Mouse (Mus musculus) neural tube, embryonic 14.5 days (tissue): ENCODE measurements at regions not wholly inside any gene's neighbourhood (a gene's known extent, or its start where the extent isn't known, plus 50 kb on each side); places are given as distances from the start of the nearest gene placed in this dataset.
A peak's percentile ranks its signal among the peaks of the same experiment; 100 is the strongest.

Experiments used
- ATAC-seq: fragments of 200-750 bp; cut with Nextera tagmentation; 2 replicates; pipeline ENCODE4 v1.8.0; 2017; ENCODE audit warnings: low read depth, mild to moderate bottlenecking, moderate TSS enrichment, moderate library complexity
- H3K27ac ChIP-seq: fragments of 300-500 bp; sonication (generic); 2 replicates; pipeline ENCODE4 v1.5.1; 2014; ENCODE audit warnings: low read depth, mild to moderate bottlenecking, control low read depth, low read length, moderate library complexity, mixed read lengths
- H3K27me3 ChIP-seq: fragments of 300-500 bp; sonication (generic); 2 replicates; pipeline ENCODE4 v1.6.1; 2014; ENCODE audit warnings: low read length; ENCODE audit not compliant: control insufficient read depth, insufficient read depth
- H3K36me3 ChIP-seq: fragments of 300-500 bp; sonication (generic); 2 replicates; pipeline ENCODE4 v1.6.1; 2014; ENCODE audit warnings: low read length, mixed read lengths; ENCODE audit not compliant: control insufficient read depth, insufficient read depth
- H3K4me1 ChIP-seq: fragments of 300-500 bp; sonication (generic); 2 replicates; pipeline ENCODE4 v1.6.1; 2014; ENCODE audit warnings: low read length; ENCODE audit not compliant: control insufficient read depth, insufficient read depth
- H3K4me2 ChIP-seq: fragments of 300-500 bp; sonication (generic); 2 replicates; pipeline ENCODE4 v1.6.1; 2014; ENCODE audit warnings: mild to moderate bottlenecking, low read depth, low read length, control low read depth
- H3K4me3 ChIP-seq: fragments of 300-500 bp; sonication (generic); 2 replicates; pipeline ENCODE4 v1.5.1; 2014; ENCODE audit warnings: low read depth, low read length, control low read depth, mixed read lengths
- H3K9ac ChIP-seq: fragments of 300-500 bp; sonication (generic); replicated peaks from 2 replicates; pipeline ENCODE4 v1.6.1; 2014; ENCODE audit warnings: low read depth, mild to moderate bottlenecking, control low read depth, low read length, mixed read lengths
- H3K9me3 ChIP-seq: fragments of 300-500 bp; sonication (generic); 2 replicates; pipeline ENCODE4 v1.6.1; 2016; ENCODE audit warnings: low read length; ENCODE audit not compliant: control insufficient read depth
- WGBS: fragments of 180-500 bp; shearing (Covaris S2); extraction: QIAGEN DNeasy Blood & Tissue Kit; methylation state at CpG from one replicate; pipeline ENCODE4 v1.1.7; 2014; 5-methylcytosine and 5-hydroxymethylcytosine counted together

DNA sequence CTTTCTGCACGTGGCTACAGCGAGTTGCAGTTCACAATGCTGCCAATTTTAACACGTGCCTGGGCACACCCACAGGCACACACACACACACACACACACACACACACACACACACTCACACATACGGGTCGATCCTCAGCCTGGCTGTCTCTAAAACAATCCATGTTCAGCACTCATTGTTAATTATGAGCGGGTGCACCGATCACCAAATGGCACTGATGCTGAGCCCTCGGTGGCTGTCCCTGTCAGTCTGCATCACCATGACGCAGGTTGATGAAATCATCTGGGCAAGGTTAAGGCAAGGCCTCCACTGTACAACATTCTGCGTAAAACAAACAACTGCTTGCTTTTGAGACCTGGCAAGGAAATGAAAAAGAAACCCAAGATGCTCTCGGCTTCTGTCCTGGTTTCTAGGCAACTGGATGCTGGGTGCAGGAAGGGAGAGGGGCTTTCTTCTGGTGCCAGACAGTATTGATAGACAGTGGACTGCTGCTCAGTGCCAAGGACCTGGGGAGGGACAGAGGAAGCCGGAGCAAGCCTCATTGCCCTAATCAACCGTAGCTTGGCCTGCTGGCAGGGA, 187.3 kb downstream of the Wdr11 start:
- Histone ChIP-seq H3K4me3 (no peak overlapping the region), H3K27ac (no peak overlapping the region), H3K27me3 (no peaks in the 10 kb centered on the region), H3K4me1 (peaks cover 4% of the 10 kb centered on the region; the same call in 1 of the 2 replicates), H3K9ac (no peak overlapping the region), H3K36me3 (no peaks in the 10 kb centered on the region), H3K9me3 (no peaks in the 10 kb centered on the region), H3K4me2 (0 out of 2 replicates have a peak overlapping the region, but pooled peaks have one; percentile 9)
- 11% methylated on average over 13 of the region's 13 CpGs for WGBS
- ATAC-seq = peak; percentile 85

DNA sequence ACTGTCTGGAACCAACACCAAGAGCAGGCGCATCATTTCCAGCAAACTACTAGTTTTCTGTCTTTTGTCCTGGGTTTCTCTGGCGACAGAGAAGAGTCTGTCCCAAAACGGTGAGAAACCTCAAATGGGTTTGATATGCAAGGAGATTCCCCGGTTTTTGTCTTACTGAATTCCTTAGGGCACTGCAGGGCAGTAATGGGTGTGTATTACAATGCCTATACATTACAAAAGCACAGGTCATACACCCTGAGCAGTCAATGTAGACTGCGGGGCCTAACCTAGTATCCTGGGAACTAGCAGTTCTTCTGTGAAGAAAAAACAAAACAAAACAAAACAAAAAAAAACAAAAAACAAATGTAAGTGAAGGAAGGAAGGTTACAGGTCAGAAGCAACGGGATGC, 188.3 kb downstream of the Wdr11 start:
- no peak overlapping the region for H3K4me3 ChIP-seq
- H3K36me3 ChIP-seq = no peaks in the 10 kb centered on the region
- no peak for ATAC-seq
- H3K4me2 ChIP-seq = no peak overlapping the region
- H3K9me3 ChIP-seq = no peaks in the 10 kb centered on the region
- H3K4me1 ChIP-seq = peaks cover 4% of the 10 kb centered on the region; the same call in 1 of the 2 replicates
- H3K27ac ChIP-seq = no peak overlapping the region
- H3K9ac ChIP-seq = no peak overlapping the region
- 58% methylated on average over 6 of the region's 6 CpGs for WGBS
- no peaks in the 10 kb centered on the region for H3K27me3 ChIP-seq

DNA sequence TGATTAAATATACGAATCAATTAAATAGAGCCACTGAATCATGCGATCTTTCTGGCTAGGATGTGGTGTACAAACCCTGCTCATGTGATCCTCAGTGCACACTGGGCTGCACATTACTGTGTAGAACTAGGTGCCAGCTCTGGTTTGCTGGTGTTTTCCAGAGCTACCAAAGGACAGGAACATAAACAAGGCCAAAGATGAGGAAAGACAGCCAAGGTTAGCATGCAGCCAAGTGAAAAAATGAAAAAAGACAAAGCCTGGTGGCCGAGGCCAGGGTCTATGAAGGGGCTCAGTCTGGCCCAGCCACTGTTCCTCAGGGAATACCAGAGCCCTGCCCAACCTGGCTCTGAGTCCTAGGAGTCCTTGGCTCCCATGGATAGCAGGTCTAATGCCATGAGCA, 190.1 kb downstream of the Wdr11 start:
- 72% methylated on average over 3 of the region's 3 CpGs for WGBS
- Histone ChIP-seq H3K9ac (no peak overlapping the region), H3K4me3 (no peak overlapping the region), H3K36me3 (no peaks in the 10 kb centered on the region), H3K27me3 (no peaks in the 10 kb centered on the region), H3K4me1 (peaks cover 4% of the 10 kb centered on the region; the same call in 1 of the 2 replicates), H3K27ac (no peak overlapping the region), H3K9me3 (no peaks in the 10 kb centered on the region), H3K4me2 (no peak overlapping the region)
- ATAC-seq = no peak

DNA sequence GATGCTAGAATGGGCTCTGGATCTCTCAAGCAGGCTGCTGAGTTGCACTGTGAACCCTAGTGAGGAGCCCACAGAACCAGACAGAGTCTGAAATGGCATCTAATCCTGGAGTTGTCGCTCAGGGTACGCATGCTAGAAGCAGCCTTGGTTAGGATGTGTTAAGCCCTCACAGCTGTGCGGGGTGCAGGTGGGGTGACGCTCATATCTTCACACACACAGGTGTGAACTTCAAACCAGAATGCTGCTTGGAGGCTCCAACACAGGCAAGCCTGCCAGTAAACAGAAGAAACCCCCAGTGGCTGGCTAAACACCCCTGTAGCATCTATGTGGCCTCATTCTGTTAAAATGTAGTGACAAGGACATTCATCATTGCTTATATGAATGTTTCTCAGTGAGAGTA, 193.3 kb downstream of the Wdr11 start:
- 93% methylated on average over 4 of the region's 4 CpGs for WGBS
- H3K27ac ChIP-seq = no peak overlapping the region
- no peaks in the 10 kb centered on the region for H3K9me3 ChIP-seq
- no peaks in the 10 kb centered on the region for H3K4me1 ChIP-seq
- H3K4me3 ChIP-seq = no peak overlapping the region
- no peaks in the 10 kb centered on the region for H3K27me3 ChIP-seq
- H3K9ac ChIP-seq = no peak overlapping the region
- no peak overlapping the region for H3K4me2 ChIP-seq
- ATAC-seq = no peak
- no peaks in the 10 kb centered on the region for H3K36me3 ChIP-seq

DNA sequence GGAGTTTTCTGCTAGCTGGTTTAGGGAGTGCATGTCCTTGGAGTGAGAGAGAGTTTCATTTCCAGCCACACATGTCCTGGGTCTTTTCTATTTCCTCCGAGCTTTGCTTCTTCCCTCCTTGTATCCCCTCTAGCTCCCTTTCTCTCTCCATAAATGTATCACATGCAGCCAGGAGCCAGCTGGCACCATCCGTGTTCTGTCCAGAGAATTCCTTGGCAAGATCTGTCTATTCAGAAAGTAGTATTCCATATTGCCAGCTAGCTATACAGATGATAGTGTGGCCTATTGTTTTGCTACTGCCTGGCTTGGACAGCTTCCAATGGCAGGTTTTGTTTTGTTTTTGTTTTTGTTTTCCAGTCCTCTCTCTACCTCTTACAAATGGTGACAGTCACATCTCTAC, 195.3 kb downstream of the Wdr11 start:
- Histone ChIP-seq H3K27ac (no peak overlapping the region), H3K27me3 (no peaks in the 10 kb centered on the region), H3K9ac (no peak overlapping the region), H3K4me3 (no peak overlapping the region), H3K9me3 (no peaks in the 10 kb centered on the region), H3K4me1 (no peaks in the 10 kb centered on the region), H3K36me3 (no peaks in the 10 kb centered on the region), H3K4me2 (no peak overlapping the region)
- WGBS = 63% methylated on average over 2 of the region's 2 CpGs
- ATAC-seq = no peak

DNA sequence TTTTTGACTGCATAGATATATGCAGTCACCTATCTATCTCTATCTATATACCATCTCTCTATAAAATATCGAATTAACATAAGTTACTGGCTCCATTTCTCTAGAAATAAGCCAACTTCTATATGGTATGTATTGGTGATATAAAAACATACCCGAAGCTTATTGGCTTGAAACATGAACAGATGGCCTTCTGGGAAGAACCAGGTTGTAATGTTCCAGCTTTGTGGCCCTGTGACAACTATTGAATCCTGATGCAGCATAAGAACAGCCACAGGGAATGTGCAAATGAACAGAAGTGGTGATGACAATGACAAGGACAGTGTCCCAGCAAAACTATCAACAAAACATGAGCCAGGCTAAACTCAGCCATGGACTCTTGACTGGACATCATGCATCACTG, 196.1 kb downstream of the Wdr11 start:
- Histone ChIP-seq H3K9ac (no peak overlapping the region), H3K4me1 (no peaks in the 10 kb centered on the region), H3K4me2 (no peak overlapping the region), H3K4me3 (no peak overlapping the region), H3K27me3 (no peaks in the 10 kb centered on the region), H3K36me3 (no peaks in the 10 kb centered on the region), H3K9me3 (no peaks in the 10 kb centered on the region), H3K27ac (no peak overlapping the region)
- no peak for ATAC-seq
- WGBS = 83% methylated on average over 2 of the region's 2 CpGs

DNA sequence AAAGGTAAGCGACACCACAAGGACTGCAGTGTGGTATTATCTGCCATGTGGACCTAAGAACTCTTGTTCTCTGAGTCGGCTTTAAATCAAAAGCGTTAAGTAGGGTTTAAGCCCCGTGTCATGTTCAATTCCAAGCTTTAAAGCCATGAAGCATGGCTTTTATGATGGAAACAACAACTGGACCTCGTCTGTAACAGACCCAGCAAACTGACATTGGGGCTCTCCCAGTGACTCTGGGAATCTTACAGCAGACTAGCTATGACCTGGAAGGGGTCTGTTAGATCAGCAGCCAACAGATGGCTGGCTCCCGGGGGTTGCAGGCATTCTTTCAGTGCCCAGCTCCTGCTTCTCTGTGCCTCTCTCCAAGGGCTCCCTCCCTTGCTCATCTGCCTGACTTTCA, 197.8 kb downstream of the Wdr11 start:
- H3K36me3 ChIP-seq = no peaks in the 10 kb centered on the region
- no peaks in the 10 kb centered on the region for H3K4me1 ChIP-seq
- WGBS = 28% methylated on average over 6 of the region's 6 CpGs
- H3K9me3 ChIP-seq = no peaks in the 10 kb centered on the region
- H3K27ac ChIP-seq = no peak overlapping the region
- no peak overlapping the region for H3K4me3 ChIP-seq
- no peak for ATAC-seq
- H3K27me3 ChIP-seq = no peaks in the 10 kb centered on the region
- no peak overlapping the region for H3K9ac ChIP-seq
- H3K4me2 ChIP-seq = no peak overlapping the region

DNA sequence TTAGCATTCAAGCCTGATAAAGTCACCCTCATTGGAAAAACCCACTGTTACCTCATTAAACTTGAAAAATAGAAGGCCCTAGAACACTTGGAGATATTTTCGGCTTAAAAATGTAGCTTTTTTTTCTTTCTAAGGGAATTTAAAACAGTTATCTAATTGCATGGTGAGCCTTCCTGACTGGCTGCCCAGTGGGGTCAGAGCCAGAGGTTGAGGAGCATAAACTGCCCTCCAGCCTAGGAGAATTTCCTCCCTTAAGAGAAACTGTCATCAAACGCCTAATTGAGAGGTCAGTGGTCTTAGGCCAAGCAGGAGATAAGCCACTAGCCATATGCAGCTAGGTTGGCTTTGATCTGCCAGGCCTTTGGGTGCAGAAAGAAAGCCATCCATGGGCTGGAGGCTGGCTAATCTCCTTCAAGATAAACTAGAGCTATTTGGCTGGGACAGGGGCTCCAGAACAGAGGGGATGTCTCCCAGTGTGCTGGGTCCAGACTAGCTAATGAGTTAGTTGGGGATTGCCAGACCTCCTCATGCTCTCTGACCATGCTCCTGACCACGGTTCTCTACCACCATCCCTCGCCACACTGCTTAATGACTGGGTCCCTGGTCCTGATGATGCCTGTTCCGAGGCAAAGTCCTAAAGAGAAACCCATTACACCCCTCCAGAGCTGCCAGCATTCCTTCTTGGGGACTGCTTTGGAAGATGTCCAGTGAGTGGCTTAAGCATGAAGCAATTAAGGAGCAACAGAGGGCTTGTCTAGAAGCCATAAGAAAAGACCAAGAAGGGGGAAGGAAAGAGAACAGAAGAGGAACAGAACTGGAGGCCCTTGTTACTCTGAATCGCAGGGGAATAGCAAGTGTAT, 199.2 kb downstream of the Wdr11 start:
- Histone ChIP-seq H3K9me3 (no peaks in the 10 kb centered on the region), H3K4me2 (no peak overlapping the region), H3K27me3 (no peaks in the 10 kb centered on the region), H3K36me3 (no peaks in the 10 kb centered on the region), H3K4me3 (no peak overlapping the region), H3K27ac (no peak overlapping the region), H3K9ac (no peak overlapping the region), H3K4me1 (no peaks in the 10 kb centered on the region)
- 78% methylated on average over 6 of the region's 6 CpGs for WGBS
- no peak for ATAC-seq

DNA sequence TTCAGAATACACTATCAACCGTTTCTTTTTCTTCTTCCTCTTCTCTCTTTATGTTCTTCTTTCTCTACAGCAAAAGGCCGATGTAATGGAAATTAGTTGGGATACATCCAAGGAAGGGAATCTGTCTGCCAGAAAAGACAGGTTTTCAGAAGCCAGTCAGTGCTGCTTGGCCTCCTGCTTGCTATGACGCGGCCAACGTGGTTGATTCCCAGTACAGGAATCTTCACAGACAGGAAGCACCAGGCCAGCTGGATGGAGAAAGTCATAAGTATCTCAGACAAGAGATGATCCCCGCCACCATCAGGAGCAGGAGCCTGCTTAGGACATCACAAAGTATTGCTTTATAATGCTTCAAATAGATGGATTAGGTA, 199.8 kb downstream of the Wdr11 start:
- H3K9ac ChIP-seq = no peak overlapping the region
- H3K4me3 ChIP-seq = no peak overlapping the region
- whole genome bisulfite sequencing = 74% methylated on average over 6 of the region's 6 CpGs
- ATAC-seq = no peak
- no peaks in the 10 kb centered on the region for H3K9me3 ChIP-seq
- no peaks in the 10 kb centered on the region for H3K36me3 ChIP-seq
- no peaks in the 10 kb centered on the region for H3K4me1 ChIP-seq
- no peaks in the 10 kb centered on the region for H3K27me3 ChIP-seq
- no peak overlapping the region for H3K27ac ChIP-seq
- H3K4me2 ChIP-seq = no peak overlapping the region
